Mouse (Mus musculus) forebrain, embryonic 12.5 days (tissue): ENCODE results near the gene Fxr1. TPM values are rescaled to one million over a fixed set of nuclear protein-coding genes. Genes with fewer than 3 reads are reported as not detected.

Source experiments
- ATAC-seq: fragments of 200-750 bp; cut with Nextera tagmentation; 2 replicates; pipeline ENCODE4 v1.8.0; 2017; ENCODE audit warnings: moderate TSS enrichment; ENCODE audit not compliant: low FRiP score
- H3K27ac ChIP-seq: fragments of 300-500 bp; sonication (generic); 2 replicates; pipeline ENCODE4 v1.5.1; 2016; ENCODE audit warnings: mild to moderate bottlenecking
- H3K27me3 ChIP-seq: fragments of 300-500 bp; sonication (generic); 2 replicates; pipeline ENCODE4 v1.6.1; 2016; ENCODE audit warnings: mild to moderate bottlenecking
- H3K36me3 ChIP-seq: fragments of 300-500 bp; sonication (generic); replicated peaks from 2 replicates; pipeline ENCODE4 v1.6.1; 2016; ENCODE audit warnings: mild to moderate bottlenecking
- H3K4me1 ChIP-seq: fragments of 300-500 bp; sonication (generic); 2 replicates; pipeline ENCODE4 v1.6.1; 2016
- H3K4me2 ChIP-seq: fragments of 300-500 bp; sonication (generic); 2 replicates; pipeline ENCODE4 v1.6.1; 2016; ENCODE audit warnings: mild to moderate bottlenecking, moderate library complexity
- H3K4me3 ChIP-seq: fragments of 300-500 bp; sonication (generic); replicated peaks from 2 replicates; pipeline ENCODE4 v1.5.1; 2016; ENCODE audit warnings: mild to moderate bottlenecking
- H3K9ac ChIP-seq: fragments of 300-500 bp; sonication (generic); 2 replicates; pipeline ENCODE4 v1.6.1; 2016; ENCODE audit warnings: mild to moderate bottlenecking
- H3K9me3 ChIP-seq: fragments of 300-500 bp; sonication (generic); 2 replicates; pipeline ENCODE4 v1.6.1; 2016
- WGBS: fragments of 180-500 bp; shearing (Covaris S2); methylation state at CpG from one replicate; pipeline ENCODE4 v1.1.7; 2016; 5-methylcytosine and 5-hydroxymethylcytosine counted together
- polyA plus RNA-seq: library from polyadenylated mRNA; unstranded; fragments of >200 nt; fragmentation: Nextera tagmentation; extraction: Ambion mirVana; gene quantifications from 2 replicates; pipeline ENCODE4 v1.2.1, GENCODE M21; 2016

The Fxr1 gene
- polyA plus RNA-seq, 1 experiment from 2014 or later = 60.3 TPM

DNA sequence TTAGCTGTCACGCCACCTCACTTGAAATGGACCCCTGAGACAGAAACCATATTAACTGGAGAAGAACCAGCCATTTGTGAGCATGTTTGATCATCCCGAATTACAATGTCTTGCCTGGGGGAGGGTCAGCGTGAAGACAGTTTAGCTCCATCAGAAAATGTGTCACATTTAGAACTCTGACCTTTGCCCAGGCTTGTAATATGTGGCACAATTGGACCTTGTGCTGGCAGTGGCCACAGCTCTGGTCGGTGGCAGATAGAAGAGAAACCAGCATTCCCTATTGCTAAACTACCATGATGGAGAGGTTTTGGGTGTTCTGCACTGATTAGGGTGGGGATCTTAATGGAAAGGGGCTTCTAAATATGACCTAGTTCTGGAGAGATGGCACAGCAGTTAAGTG, 100.1 kb downstream of the Fxr1 start:
- 64% methylated on average over 4 of the region's 4 CpGs for WGBS
- Histone ChIP-seq H3K4me3 (no peak overlapping the region), H3K4me2 (no peak overlapping the region), H3K9ac (no peak overlapping the region), H3K36me3 (no peaks in the 10 kb centered on the region), H3K4me1 (0 out of 2 replicates have a peak, but pooled peaks cover 2% of the 10 kb centered on the region), H3K27me3 (no peaks in the 10 kb centered on the region), H3K9me3 (no peaks in the 10 kb centered on the region), H3K27ac (no peak overlapping the region)
- no peak for ATAC-seq

Other genes with a start within 250 kb of the Fxr1 start
- 73.5 and 82.3 TPM in 2 replicates for gene Ttc14, start 220.1 kb upstream of the Fxr1 start, polyA plus RNA-seq
- gene Ccdc39, start 175.6 kb upstream of the Fxr1 start, polyA plus RNA-seq = 8.0 and 9.7 TPM in 2 replicates
- gene Dnajc19, start 61.4 kb downstream of the Fxr1 start, polyA plus RNA-seq = 141 and 148 TPM in 2 replicates